Mouse (Mus musculus) hindbrain, embryonic 11.5 days (tissue): ENCODE data around the gene Syn3. TPM values are rescaled to one million over a fixed set of nuclear protein-coding genes. Genes with fewer than 3 reads are reported as not detected.
"Not testable (repeated sequence)": the region's sequence is repeated elsewhere in the genome, so short reads cannot be mapped to it uniquely, and the experiment has no call there.

Source experiments
- ATAC-seq: fragments of 200-750 bp; cut with Nextera tagmentation; 2 replicates; pipeline ENCODE4 v1.8.0; 2017; ENCODE audit warnings: mild to moderate bottlenecking, moderate TSS enrichment, moderate library complexity; ENCODE audit not compliant: low FRiP score
- DNase-seq: peaks from one replicate; pipeline ENCODE4 v3.0.0-alpha.2; 2015; ENCODE audit warnings: low spot score
- H3K27ac ChIP-seq: fragments of 300-500 bp; sonication (generic); 2 replicates; pipeline ENCODE4 v1.5.1; 2014; ENCODE audit warnings: mild to moderate bottlenecking, low read depth, low read length
- H3K27me3 ChIP-seq: fragments of 300-500 bp; sonication (generic); 2 replicates; pipeline ENCODE4 v1.6.1; 2014; ENCODE audit warnings: mild to moderate bottlenecking, low read length, moderate library complexity, mixed read lengths; ENCODE audit not compliant: control insufficient read depth, insufficient read depth
- H3K36me3 ChIP-seq: fragments of 300-500 bp; sonication (generic); 2 replicates; pipeline ENCODE4 v1.6.1; 2014; ENCODE audit warnings: mild to moderate bottlenecking, low read length, moderate library complexity, mixed read lengths; ENCODE audit not compliant: control insufficient read depth, insufficient read depth
- H3K4me1 ChIP-seq: fragments of 300-500 bp; sonication (generic); replicated peaks from 2 replicates; pipeline ENCODE4 v1.6.1; 2014; ENCODE audit warnings: low read length, mixed read lengths; ENCODE audit not compliant: control insufficient read depth, insufficient read depth
- H3K4me2 ChIP-seq: fragments of 300-500 bp; sonication (generic); replicated peaks from 2 replicates; pipeline ENCODE4 v1.6.1; 2014; ENCODE audit warnings: mild to moderate bottlenecking, low read depth, low read length
- H3K4me3 ChIP-seq: fragments of 300-500 bp; sonication (generic); 2 replicates; pipeline ENCODE4 v1.5.1; 2014; ENCODE audit warnings: low read depth, low read length
- H3K9ac ChIP-seq: fragments of 300-500 bp; sonication (generic); 2 replicates; pipeline ENCODE4 v1.6.1; 2014; ENCODE audit warnings: low read depth, low read length
- H3K9me3 ChIP-seq: fragments of 300-500 bp; sonication (generic); 2 replicates; pipeline ENCODE4 v1.6.1; 2016; ENCODE audit warnings: low read length; ENCODE audit not compliant: control insufficient read depth
- WGBS: fragments of 180-500 bp; shearing (Covaris S2); extraction: QIAGEN DNeasy Blood & Tissue Kit; methylation state at CpG from one replicate; pipeline ENCODE4 v1.1.7; 2014; 5-methylcytosine and 5-hydroxymethylcytosine counted together
- polyA plus RNA-seq: library from polyadenylated mRNA; unstranded; fragments of >200 nt; fragmentation: Nextera tagmentation; extraction: Ambion mirVana; gene quantifications from 2 replicates; pipeline ENCODE4 v1.2.1, GENCODE M21; 2014

The Syn3 gene
- polyA plus RNA-seq, 1 experiment from 2014 or later: 5.9 TPM

DNA sequence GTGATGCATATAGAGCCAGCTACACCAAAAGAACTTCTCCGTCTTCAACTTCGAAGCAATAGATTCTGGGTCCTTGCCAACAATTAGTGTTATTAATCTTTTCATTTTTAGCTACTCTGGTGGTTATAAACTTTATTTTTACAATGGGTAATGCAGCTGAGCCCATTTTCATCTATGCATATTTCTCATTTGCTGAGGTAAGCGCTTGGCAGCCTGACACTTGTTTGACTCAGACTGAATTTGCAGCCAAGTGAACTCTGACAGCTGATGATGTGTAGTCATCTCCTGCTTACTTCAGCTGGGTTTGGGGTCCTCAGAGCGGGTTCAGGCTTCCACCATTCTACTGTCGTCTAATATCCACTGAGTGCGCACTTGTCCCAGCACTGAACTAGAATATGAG, 369.6 kb downstream of the Syn3 start:
- no peak overlapping the region for H3K27ac ChIP-seq
- no peak overlapping the region for H3K4me3 ChIP-seq
- ATAC-seq (no peak), DNase-seq (no peak)
- H3K4me2 ChIP-seq: no peak overlapping the region
- no peak overlapping the region for H3K9ac ChIP-seq
- WGBS: 97% methylated on average over 6 of the region's 6 CpGs
- H3K9me3 ChIP-seq: no peaks in the 10 kb centered on the region
- no peaks in the 10 kb centered on the region for H3K4me1 ChIP-seq
- H3K36me3 ChIP-seq: no peaks in the 10 kb centered on the region
- H3K27me3 ChIP-seq: no peaks in the 10 kb centered on the region

DNA sequence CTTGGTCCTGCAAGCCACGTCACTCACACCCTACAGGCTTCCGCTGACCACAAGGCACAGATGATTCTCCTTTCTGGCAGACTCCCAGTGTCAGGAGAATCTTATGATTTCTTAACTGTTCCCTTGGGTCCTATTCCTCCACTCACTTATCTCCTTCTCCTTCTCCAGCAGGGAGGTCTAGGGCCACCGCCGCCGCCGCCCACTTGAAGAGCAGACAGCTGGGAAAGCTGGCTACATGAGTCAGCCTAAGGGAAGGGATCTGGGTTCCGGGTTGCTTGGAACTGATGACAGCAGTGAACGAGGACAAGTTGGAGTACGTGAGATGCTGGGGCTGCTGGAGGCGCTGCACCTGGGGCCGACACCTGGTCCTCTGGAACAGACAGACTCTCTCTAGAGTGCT, 372.2 kb downstream of the Syn3 start:
- H3K9ac ChIP-seq: no peak overlapping the region
- WGBS: 87% methylated on average over 11 of the region's 11 CpGs
- no peaks in the 10 kb centered on the region for H3K4me1 ChIP-seq
- DNase-seq: no peak
- H3K4me3 ChIP-seq: no peak overlapping the region
- ATAC-seq: no peak
- H3K4me2 ChIP-seq: no peak overlapping the region
- H3K27ac ChIP-seq: no peak overlapping the region
- H3K27me3 ChIP-seq: no peaks in the 10 kb centered on the region
- H3K9me3 ChIP-seq: no peaks in the 10 kb centered on the region
- H3K36me3 ChIP-seq: no peaks in the 10 kb centered on the region

DNA sequence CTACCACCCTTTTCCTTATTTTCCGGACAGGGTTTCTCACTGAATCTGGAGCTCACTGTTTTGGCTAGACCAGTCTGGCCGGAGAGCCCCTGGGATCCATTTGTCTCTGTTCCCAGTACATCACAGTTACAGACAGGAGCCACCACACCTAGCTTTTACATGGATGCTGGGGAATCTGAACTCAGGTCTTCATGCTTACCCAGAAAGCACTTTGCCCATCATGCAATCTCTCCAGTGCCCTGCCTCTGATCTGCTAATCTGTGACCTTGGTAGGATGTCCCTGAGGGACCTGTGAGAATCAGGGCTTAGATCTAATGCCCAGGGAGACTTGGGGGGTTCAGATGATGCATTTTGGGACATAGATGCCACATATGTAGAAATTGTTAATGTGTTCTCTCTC, 373.3 kb downstream of the Syn3 start:
- ATAC-seq: no peak
- no peak overlapping the region for H3K4me3 ChIP-seq

DNA sequence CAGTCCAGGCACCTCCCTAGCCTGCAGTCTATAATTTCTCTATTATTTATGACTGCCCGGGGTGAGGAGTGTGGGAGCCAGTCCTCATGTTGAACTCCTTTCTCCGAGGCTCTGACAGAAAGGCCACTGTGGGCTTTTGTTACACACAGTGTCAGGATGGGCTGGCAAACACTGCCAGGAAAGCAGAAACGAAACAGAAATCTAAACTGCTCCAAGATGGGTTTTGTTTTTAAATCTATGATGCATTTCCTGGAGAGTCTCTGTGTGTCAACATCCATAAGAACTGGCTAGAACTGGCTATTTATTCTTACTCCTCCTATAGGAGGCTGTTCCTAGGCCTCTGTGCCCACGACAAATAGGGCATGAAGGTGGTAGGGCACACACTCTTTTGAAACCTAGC, 374.6 kb downstream of the Syn3 start:
- ATAC-seq: no peak
- DNase-seq: no peak
- H3K27ac ChIP-seq: no peak overlapping the region
- no peak overlapping the region for H3K4me2 ChIP-seq
- H3K4me3 ChIP-seq: no peak overlapping the region
- no peaks in the 10 kb centered on the region for H3K9me3 ChIP-seq
- H3K4me1 ChIP-seq: no peaks in the 10 kb centered on the region
- 76% methylated on average over 4 of the region's 4 CpGs for WGBS
- H3K36me3 ChIP-seq: no peaks in the 10 kb centered on the region
- no peaks in the 10 kb centered on the region for H3K27me3 ChIP-seq
- H3K9ac ChIP-seq: no peak overlapping the region

More for the DNA sequence above, 373.3 kb downstream of the Syn3 start:
- H3K36me3 ChIP-seq: no peaks in the 10 kb centered on the region
- no peak overlapping the region for H3K4me2 ChIP-seq
- no peak overlapping the region for H3K27ac ChIP-seq
- no peaks in the 10 kb centered on the region for H3K4me1 ChIP-seq
- H3K9me3 ChIP-seq: no peaks in the 10 kb centered on the region
- 85% methylated on average over 2 of the region's 2 CpGs for WGBS
- no peak overlapping the region for H3K9ac ChIP-seq
- no peaks in the 10 kb centered on the region for H3K27me3 ChIP-seq
- no peak for DNase-seq

DNA sequence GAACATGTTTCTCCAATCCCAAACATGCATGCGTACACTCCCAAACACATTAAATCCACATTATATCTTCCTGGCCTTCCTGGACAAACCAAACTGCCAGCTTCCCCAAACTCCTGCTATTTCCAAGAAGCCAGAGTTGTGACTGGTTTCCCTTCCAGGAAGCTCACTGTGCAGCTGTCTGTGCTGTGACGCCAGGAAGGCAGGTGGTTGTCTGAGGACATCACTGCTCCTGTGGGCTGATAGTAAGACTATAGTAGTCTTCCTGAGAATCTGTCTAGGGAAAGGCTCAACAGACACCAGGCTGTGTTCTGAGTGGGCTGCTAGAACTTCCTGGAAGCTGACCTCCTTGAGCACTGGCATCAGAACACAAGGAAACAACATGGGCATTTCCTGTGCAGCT, 375.5 kb downstream of the Syn3 start:
- no peaks in the 10 kb centered on the region for H3K4me1 ChIP-seq
- no peak overlapping the region for H3K4me2 ChIP-seq
- DNase-seq (no peak), ATAC-seq (no peak)
- no peaks in the 10 kb centered on the region for H3K27me3 ChIP-seq
- no peak overlapping the region for H3K27ac ChIP-seq
- no peaks in the 10 kb centered on the region for H3K36me3 ChIP-seq
- H3K4me3 ChIP-seq: no peak overlapping the region
- no peaks in the 10 kb centered on the region for H3K9me3 ChIP-seq
- no peak overlapping the region for H3K9ac ChIP-seq
- WGBS: 89% methylated on average over 2 of the region's 2 CpGs

DNA sequence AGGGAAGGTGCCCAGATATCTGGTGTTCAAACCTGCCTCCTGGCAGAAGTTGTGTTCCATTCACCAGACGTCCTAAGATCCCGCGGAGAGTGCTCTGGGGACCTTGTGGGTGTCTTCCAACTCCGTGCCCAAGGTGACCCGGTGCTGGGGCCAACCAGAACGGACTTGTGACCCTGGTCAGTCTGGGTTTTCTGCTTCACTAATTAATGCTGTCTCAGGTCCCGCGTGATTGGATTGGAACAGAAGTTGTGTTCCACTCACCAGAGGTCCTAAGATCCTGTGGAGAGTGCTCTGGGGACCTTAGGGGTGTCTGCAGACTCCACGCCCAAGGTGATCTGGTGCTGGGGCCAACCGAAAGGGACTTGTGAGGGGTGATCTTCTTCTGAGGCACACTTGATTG, 376.2 kb downstream of the Syn3 start:
- DNase-seq, H3K9ac ChIP-seq, H3K27ac ChIP-seq, H3K9me3 ChIP-seq, H3K4me2 ChIP-seq, H3K27me3 ChIP-seq, H3K4me1 ChIP-seq, H3K36me3 ChIP-seq, H3K4me3 ChIP-seq, ATAC-seq: not testable (repeated sequence)
- 89% methylated on average over 10 of the region's 10 CpGs for WGBS

DNA sequence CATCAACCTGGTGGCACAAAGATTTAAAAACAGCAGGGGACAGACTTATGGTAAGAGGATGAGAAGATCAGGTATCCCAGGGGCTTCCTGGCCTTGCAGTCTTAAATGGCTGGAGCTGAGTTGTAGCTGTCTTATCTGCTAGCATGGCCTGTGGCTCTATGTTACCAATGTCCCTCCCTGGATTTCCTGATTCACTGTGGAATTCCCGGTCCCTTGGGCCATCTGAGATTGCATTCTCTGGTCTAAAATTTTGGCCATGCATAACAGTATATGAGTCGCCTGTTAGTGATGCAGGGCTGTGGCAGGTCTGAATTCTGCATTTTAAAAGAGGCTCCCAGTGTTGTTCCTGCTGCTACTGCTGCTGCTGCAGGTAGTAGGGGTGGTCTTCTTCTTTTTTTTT, 382.4 kb downstream of the Syn3 start:
- no peaks in the 10 kb centered on the region for H3K4me1 ChIP-seq
- WGBS: 67% methylated on average over 2 of the region's 2 CpGs
- no peaks in the 10 kb centered on the region for H3K27me3 ChIP-seq
- no peaks in the 10 kb centered on the region for H3K36me3 ChIP-seq
- ATAC-seq (no peak), DNase-seq (no peak)
- no peak overlapping the region for H3K4me3 ChIP-seq
- H3K9ac ChIP-seq: no peak overlapping the region
- no peak overlapping the region for H3K27ac ChIP-seq
- no peaks in the 10 kb centered on the region for H3K9me3 ChIP-seq
- H3K4me2 ChIP-seq: no peak overlapping the region

DNA sequence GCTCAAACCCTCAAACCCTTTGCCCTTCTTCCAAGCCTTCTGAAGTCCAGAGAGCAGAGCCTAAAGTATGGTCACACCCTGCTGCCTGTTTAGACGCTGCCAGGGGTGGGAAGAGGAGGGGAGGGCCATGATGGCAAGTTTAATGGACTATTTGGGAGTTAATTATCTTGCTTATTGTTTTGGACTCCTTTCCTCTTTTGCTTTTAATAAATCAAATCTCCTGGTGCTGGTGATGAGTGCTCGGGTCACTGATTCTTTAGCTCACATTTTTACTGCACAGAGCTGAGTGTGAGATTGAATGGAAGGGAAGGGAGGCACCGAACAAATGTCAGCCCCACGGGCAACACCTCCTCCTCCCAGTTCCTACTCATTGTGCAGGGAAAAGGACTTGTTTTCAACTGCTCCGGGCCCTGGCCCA, 384.3 kb downstream of the Syn3 start:
- H3K9me3 ChIP-seq: no peaks in the 10 kb centered on the region
- no peak overlapping the region for H3K4me3 ChIP-seq
- no peaks in the 10 kb centered on the region for H3K27me3 ChIP-seq
- H3K9ac ChIP-seq: no peak overlapping the region
- 38% methylated on average over 5 of the region's 5 CpGs for WGBS
- no peak overlapping the region for H3K4me2 ChIP-seq
- no peak overlapping the region for H3K27ac ChIP-seq
- H3K4me1 ChIP-seq: no peaks in the 10 kb centered on the region
- H3K36me3 ChIP-seq: no peaks in the 10 kb centered on the region
- ATAC-seq (no peak), DNase-seq (no peak)

DNA sequence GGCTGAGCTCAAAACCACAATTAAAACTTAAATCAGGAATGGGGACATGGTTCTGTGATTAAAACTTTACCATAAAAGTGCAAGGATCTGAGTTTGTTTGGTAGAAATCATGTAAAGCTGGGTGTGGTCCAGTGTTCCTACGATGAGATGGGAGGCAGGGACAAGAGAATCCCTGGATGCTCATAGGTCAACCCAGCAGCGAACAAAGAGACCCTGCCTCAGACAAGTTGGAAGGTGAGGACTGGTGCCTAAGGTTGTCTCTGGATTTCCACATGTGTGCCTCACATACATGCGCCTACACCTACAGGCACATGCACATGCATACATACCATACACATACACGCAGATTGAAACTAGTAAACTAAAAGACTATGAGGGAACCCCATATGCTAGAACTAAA, 389.9 kb downstream of the Syn3 start:
- Histone ChIP-seq H3K9me3 (no peaks in the 10 kb centered on the region), H3K27me3 (no peaks in the 10 kb centered on the region), H3K4me3 (no peak overlapping the region), H3K27ac (no peak overlapping the region), H3K4me2 (no peak overlapping the region), H3K9ac (no peak overlapping the region), H3K4me1 (no peaks in the 10 kb centered on the region), H3K36me3 (no peaks in the 10 kb centered on the region)
- ATAC-seq (no peak), DNase-seq (no peak)
- WGBS: 92% methylated on average over 4 of the region's 4 CpGs
